Comparison of ENCODE assay signal across 21 mouse cellular contexts in genomic region chr9:95771671-95772070, GRCm38 (mm10). TPM values are rescaled to one million over a fixed set of nuclear protein-coding genes. Genes with fewer than 3 reads are reported as not detected.
"Had no signal": no experiment of that assay in that cellular context is flagged by ENCODE, and none has a peak within 500 bp of the region (broad histone marks: within the 10 kb centered on the region; RNA-seq: fewer than 3 reads in every experiment).

No protein-coding gene starts in this region.

- H3K4me1 ChIP-seq: midbrain, embryonic 10.5 days; midbrain, embryonic 12.5 days; neural tube, embryonic 13.5 days; neural tube, embryonic 15.5 days had no signal

- DNase-seq: liver, postnatal 0 days; lung, adult 2 months; lung, postnatal 14 days; lung, postnatal 36 days; midbrain, embryonic 14.5 days; retina, postnatal 1 day; right cerebral cortex, adult 18-20 months; right cerebral cortex, postnatal 25 days; right cerebral cortex, postnatal 4 days; spleen, adult 18-20 months; thymus, adult 2 months; thymus, postnatal 25 days; thymus, postnatal 4 days had no signal

- H3K4me2 ChIP-seq: midbrain, embryonic 12.5 days; neural tube, embryonic 13.5 days; neural tube, embryonic 15.5 days had no signal

- H3K36me3 ChIP-seq: midbrain, embryonic 10.5 days; midbrain, embryonic 12.5 days; neural tube, embryonic 13.5 days; neural tube, embryonic 15.5 days had no signal

- H3K4me3 ChIP-seq: megakaryocyte, embryonic 14.5 days; midbrain, embryonic 10.5 days; midbrain, embryonic 12.5 days; myocyte; neural tube, embryonic 13.5 days; neural tube, embryonic 15.5 days had no signal

- H3K27me3 ChIP-seq: megakaryocyte, embryonic 14.5 days; midbrain, embryonic 12.5 days; neural tube, embryonic 13.5 days; neural tube, embryonic 15.5 days had no signal

- H3K27ac ChIP-seq: macrophage; midbrain, embryonic 10.5 days; midbrain, embryonic 12.5 days; neural tube, embryonic 13.5 days; neural tube, embryonic 15.5 days had no signal

- H3K9me3 ChIP-seq: megakaryocyte, embryonic 14.5 days; midbrain, embryonic 10.5 days; midbrain, embryonic 12.5 days; neural tube, embryonic 13.5 days; neural tube, embryonic 15.5 days had no signal

- H3K9ac ChIP-seq: liver, postnatal 0 days; midbrain, embryonic 12.5 days; neural tube, embryonic 13.5 days; neural tube, embryonic 15.5 days had no signal

- ATAC-seq: liver, postnatal 0 days; midbrain, embryonic 16.5 days had no signal

RNA-seq across cellular contexts. Expression of gene Trpc1, which starts 21.5 kb away (rescaled TPM):
- polyA plus RNA-seq: macrophage had no signal
